ENCODE assay signal across 19 mouse cellular contexts in the genomic region with DNA sequence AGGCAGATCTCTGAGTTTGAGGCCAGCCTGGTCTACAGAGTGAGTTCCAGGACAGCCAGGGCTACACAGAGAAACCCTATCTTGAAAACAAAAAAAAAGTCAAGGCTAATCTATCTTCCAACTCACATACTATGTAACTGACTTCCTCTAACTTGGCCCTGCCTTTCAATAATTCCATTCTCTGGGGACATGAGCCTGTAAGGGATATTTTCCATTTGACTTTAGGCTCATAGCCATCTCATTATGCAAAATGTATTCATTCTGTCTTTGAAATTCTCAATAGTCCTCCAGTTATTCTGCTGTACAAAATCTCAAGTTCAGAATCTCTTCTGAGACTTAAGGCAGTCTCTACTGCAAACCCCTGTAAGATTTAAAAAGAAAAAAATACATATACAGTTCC. TPM values are rescaled to one million over a fixed set of nuclear protein-coding genes. Genes with fewer than 3 reads are reported as not detected.
DNase-seq lines count a peak whose midpoint lies in the region; ATAC-seq and TF ChIP-seq lines count a peak whose summit lies in the region.
"Had no signal": no experiment of that assay in that cellular context is flagged by ENCODE, and none has a peak within 500 bp of the region (broad histone marks: within the 10 kb centered on the region; RNA-seq: fewer than 3 reads in every experiment).

No protein-coding gene starts in this region.

- no peaks in the 10 kb centered on the region for H3K4me1 ChIP-seq in midbrain, embryonic 11.5 days (ENCODE audit: control insufficient read depth, insufficient read depth, low read length)
- no peaks in the 10 kb centered on the region for H3K4me1 ChIP-seq in midbrain, embryonic 10.5 days
- H3K4me1 ChIP-seq in CH12.LX (ENCODE audit: control insufficient read depth in 1 of 2, insufficient read depth in 2 of 2), result peaks cover 15 to 35% of the 10 kb centered on the region in 2 experiments

- TF ChIP-seq CTCF in CH12.LX (conservative IDR thresholded peaks at IDR 0.05 in 1 of 2, IDR thresholded peaks at IDR 0.05 in 1 of 2; ENCODE audit: low read depth in 2 of 2, low read length in 2 of 2), result no peak

- TF ChIP-seq POLR2A in CH12.LX (IDR thresholded peaks at IDR 0.05; ENCODE audit: low read depth, low read length), result no peak

- no peaks in the 10 kb centered on the region for H3K36me3 ChIP-seq in midbrain, embryonic 11.5 days (ENCODE audit: control insufficient read depth, insufficient read depth, low read length)
- H3K36me3 ChIP-seq in midbrain, embryonic 10.5 days, result peaks cover 61% of the 10 kb centered on the region
- H3K36me3 ChIP-seq in CH12.LX (replicated peaks in 1 of 2; ENCODE audit: control insufficient read depth in 1 of 2, insufficient read depth in 1 of 2, low read length in 1 of 2), result peaks cover 9 to 54% of the 10 kb centered on the region in 2 experiments

- no peak overlapping the region for H3K9ac ChIP-seq in midbrain, embryonic 11.5 days (ENCODE audit: low read length)
- no peak overlapping the region for H3K9ac ChIP-seq in CH12.LX (ENCODE audit: insufficient read depth, low read depth)

- no peak overlapping the region for H3K4me3 ChIP-seq in midbrain, embryonic 11.5 days (ENCODE audit: low read depth, low read length)
- no peak overlapping the region for H3K4me3 ChIP-seq in midbrain, embryonic 10.5 days
- no peak overlapping the region for H3K4me3 ChIP-seq in CH12.LX (replicated peaks in 1 of 3; ENCODE audit: low read depth in 2 of 3, low read length in 2 of 3, poor library complexity in 1 of 3)

- no peak overlapping the region for H3K27ac ChIP-seq in midbrain, embryonic 11.5 days (ENCODE audit: low read depth, low read length)
- no peak overlapping the region for H3K27ac ChIP-seq in midbrain, embryonic 10.5 days (replicated peaks)
- peak overlapping the region; percentile 51 for H3K27ac ChIP-seq in CH12.LX (ENCODE audit: insufficient read depth, low read depth)

- no peaks in the 10 kb centered on the region for H3K79me2 ChIP-seq in CH12.LX (replicated peaks; ENCODE audit: control insufficient read depth, extremely low read depth, insufficient read depth, poor library complexity, severe bottlenecking)

- no peaks in the 10 kb centered on the region for H3K27me3 ChIP-seq in midbrain, embryonic 11.5 days (ENCODE audit: control insufficient read depth, insufficient read depth, low read length)
- H3K27me3 ChIP-seq in midbrain, embryonic 10.5 days (ENCODE audit: low read depth, poor library complexity, severe bottlenecking), result no peaks in the 10 kb centered on the region
- H3K27me3 ChIP-seq in CH12.LX (replicated peaks), result no peaks in the 10 kb centered on the region
- H3K27me3 ChIP-seq: Patski had no signal

- TF ChIP-seq RAD21 in CH12.LX (IDR thresholded peaks at IDR 0.05; ENCODE audit: low read depth, low read length), result no peak

- no peak for ATAC-seq in midbrain, embryonic 11.5 days (ENCODE audit: low FRiP score)
- ATAC-seq: activated CD4-positive, CD25-positive, alpha-beta regulatory T cell, adult 4 months; CD4-positive, CD25-positive, alpha-beta regulatory T cell, adult 4 months; Patski had no signal

- H3K4me2 ChIP-seq in midbrain, embryonic 11.5 days, result no peak overlapping the region
- H3K4me2 ChIP-seq in CH12.LX (ENCODE audit: insufficient read depth, low read depth, poor library complexity, severe bottlenecking), result no peak overlapping the region

- peak; percentile 72 for TF ChIP-seq EP300 in CH12.LX (IDR thresholded peaks at IDR 0.05; ENCODE audit: low read length)

- H3K9me3 ChIP-seq in midbrain, embryonic 11.5 days (ENCODE audit: control insufficient read depth, low read length), result no peaks in the 10 kb centered on the region
- H3K9me3 ChIP-seq in midbrain, embryonic 10.5 days (replicated peaks), result no peaks in the 10 kb centered on the region
- H3K9me3 ChIP-seq in CH12.LX (replicated peaks; ENCODE audit: low read length), result no peaks in the 10 kb centered on the region
- H3K9me3 ChIP-seq: G1E had no signal

- DNase-seq in midbrain, embryonic 11.5 days (ENCODE audit: low spot score, missing footprints), result peak; percentile 23
- no peak for DNase-seq in midbrain, embryonic 10.5 days (ENCODE audit: low spot score)
- DNase-seq in CH12.LX (ENCODE audit: extremely low read depth), result peak; percentile 66
- DNase-seq in B cell, adult 2 months, result no peak
- DNase-seq: adrenal gland, adult 2 months; adrenal gland, adult 8-10 months; adrenal gland, postnatal 10 days; adrenal gland, postnatal 14 days; adrenal gland, postnatal 25 days; adrenal gland, postnatal 36 days; cerebellum, adult 11 months; cerebellum, adult 11-12 months; cerebellum, adult 18-20 months; cerebellum, adult 2 months; cerebellum, adult 8-10 months had no signal

- in situ Hi-C loops in CH12.LX (cut with MboI; ENCODE audit: low pct_ligation_motif_present, low pct_unique_long_range_greater_than_20kb, low sequenced_read_pairs), result no loop called here

- dilution Hi-C loops in CH12.LX (cut with MboI; ENCODE audit: extremely low pct_ligation_motif_present, extremely low pct_unique_long_range_greater_than_20kb, low sequenced_read_pairs), result no loop called here

TF ChIP-seq in CH12.LX, 34 proteins besides CTCF, POLR2A, EP300 and RAD21:
- TF ChIP-seq SIN3A (IDR thresholded peaks at IDR 0.05; ENCODE audit: low read length) (0 out of 2 replicates have a peak, but pooled peaks have one; percentile 46), RCOR1 (conservative IDR thresholded peaks at IDR 0.05; ENCODE audit: low read depth, low read length) (peak; percentile 67; the same call in 1 of the 2 replicates), ZNF384 (IDR thresholded peaks at IDR 0.05; ENCODE audit: low read depth, low read length) (peak; percentile 49; the same call in 1 of the 2 replicates), TCF12 (IDR thresholded peaks at IDR 0.05; ENCODE audit: low read depth, low read length) (no peak), MXI1 (IDR thresholded peaks at IDR 0.05; ENCODE audit: low read depth, low read length) (0 out of 2 replicates have a peak, but pooled peaks have one; percentile 22)

RNA-seq across cellular contexts. Expression of a gene that starts 9.9 kb away (rescaled TPM):
- polyA plus RNA-seq in midbrain, embryonic 11.5 days (2014; fragmentation: Nextera tagmentation; extraction: Ambion mirVana), result 43.7 and 46.6 TPM in 2 replicates
- 42.0 and 43.4 TPM in 2 replicates for polyA plus RNA-seq in midbrain, embryonic 10.5 days (2016; fragmentation: Nextera tagmentation; extraction: Ambion mirVana)
- total RNA-seq in CH12.LX (2012; rRNA removed), result 9.7 and 12.6 TPM in 2 replicates
- 22.3 and 37.4 TPM in 2 replicates for total RNA-seq in CH12.LX (2014; rRNA removed)
- 22.0 and 25.2 TPM in 2 replicates for polyA plus RNA-seq in CH12.LX (2012; ENCODE audit: insufficient read length, low read depth)

RNA-seq across cellular contexts. Expression of a gene that starts 10.0 kb away (rescaled TPM):
- polyA plus RNA-seq in midbrain, embryonic 11.5 days (2014; fragmentation: Nextera tagmentation; extraction: Ambion mirVana), result 139 and 160 TPM in 2 replicates
- 132 and 142 TPM in 2 replicates for polyA plus RNA-seq in midbrain, embryonic 10.5 days (2016; fragmentation: Nextera tagmentation; extraction: Ambion mirVana)
- total RNA-seq in CH12.LX (2012; rRNA removed) (123 and 159 TPM in 2 replicates), CH12.LX (2014; rRNA removed) (306 and 339 TPM in 2 replicates)
- 198 and 202 TPM in 2 replicates for polyA plus RNA-seq in CH12.LX (2012; ENCODE audit: insufficient read length, low read depth)

Comparison
In these comparisons a context has a peak if more than half of its experiments do, and no peak if none do; other contexts are left out.
1. DNase-seq: peak in midbrain, embryonic 11.5 days (single experiment) and CH12.LX (single experiment); none in midbrain, embryonic 10.5 days (single experiment) and B cell, adult 2 months (0 of 2).